Mouse (Mus musculus) mouse embryonic stem cell (cell line): ENCODE data around the gene Atg101.

Experiments
- in situ Hi-C, 2 experiments: fragments of 300-500 bp; cut with MboI; formaldehyde crosslinking; loops; 1 replicate in 1 of 2; 3 replicates in 1 of 2; pipeline ENCODE4 v1.14.3; 2019 to 2020; ENCODE audit warnings: low sequenced_read_pairs in 2 of 2, low pct_unique_long_range_greater_than_20kb in 1 of 2, mixed read lengths in 1 of 2; ENCODE audit not compliant: unreplicated experiment in 1 of 2

Atg101 gene

DNA sequence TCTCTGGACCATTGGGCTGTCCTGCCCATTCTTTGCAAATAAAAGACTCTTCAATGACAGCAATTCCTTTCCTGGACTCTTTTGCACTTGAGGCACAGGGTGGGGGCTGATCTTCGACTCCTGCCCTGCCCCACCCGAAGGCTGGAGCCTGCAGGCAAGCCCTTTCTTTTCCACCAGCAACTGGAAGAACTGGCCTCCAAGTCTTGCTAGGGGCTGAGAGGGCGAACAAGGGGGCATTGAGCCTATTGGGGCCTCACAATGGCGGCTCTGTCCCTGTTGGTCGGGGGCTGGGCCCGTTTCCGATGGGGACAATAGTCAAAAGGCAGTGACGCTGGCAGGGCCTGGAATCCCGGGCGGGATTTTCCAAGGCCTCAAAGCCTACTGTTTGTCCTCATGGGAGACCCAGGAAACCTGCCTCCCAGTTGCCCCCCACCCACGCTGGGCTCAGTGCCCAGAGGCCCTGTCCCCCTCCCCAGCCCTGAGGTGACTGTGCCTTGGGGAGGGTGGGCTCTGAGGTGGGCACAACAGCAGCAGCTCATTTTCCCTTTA, 6.6 kb upstream of the Atg101 start:
- in situ Hi-C loops = loop anchor here (5.0 kb wide), 1 partner anchor 35 kb away; no protein-coding TSS in a partner anchor

DNA sequence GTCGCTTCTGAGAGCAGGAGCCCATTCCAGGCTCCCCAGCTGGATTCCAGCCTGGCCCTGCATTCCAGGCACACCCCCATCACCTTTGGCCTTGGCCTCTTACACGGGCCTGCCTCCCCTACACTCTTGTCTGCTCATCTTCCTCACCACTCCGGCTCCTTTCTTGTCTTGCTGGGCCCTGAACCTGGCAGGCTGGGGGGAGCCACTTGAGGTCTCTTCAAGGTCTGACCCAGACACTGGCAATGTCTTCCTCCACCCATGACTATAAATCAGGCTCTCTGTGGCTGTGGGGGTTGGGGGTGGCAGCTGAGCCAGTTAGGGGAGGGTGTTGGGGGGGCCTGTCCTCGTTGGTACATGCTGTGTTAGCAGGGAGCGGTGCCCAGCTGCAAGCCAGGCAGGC, 5.5 kb upstream of the Atg101 start:
- in situ Hi-C loops = loop anchor here (5.0 kb wide), 1 partner anchor 36 kb away; no protein-coding TSS in a partner anchor

DNA sequence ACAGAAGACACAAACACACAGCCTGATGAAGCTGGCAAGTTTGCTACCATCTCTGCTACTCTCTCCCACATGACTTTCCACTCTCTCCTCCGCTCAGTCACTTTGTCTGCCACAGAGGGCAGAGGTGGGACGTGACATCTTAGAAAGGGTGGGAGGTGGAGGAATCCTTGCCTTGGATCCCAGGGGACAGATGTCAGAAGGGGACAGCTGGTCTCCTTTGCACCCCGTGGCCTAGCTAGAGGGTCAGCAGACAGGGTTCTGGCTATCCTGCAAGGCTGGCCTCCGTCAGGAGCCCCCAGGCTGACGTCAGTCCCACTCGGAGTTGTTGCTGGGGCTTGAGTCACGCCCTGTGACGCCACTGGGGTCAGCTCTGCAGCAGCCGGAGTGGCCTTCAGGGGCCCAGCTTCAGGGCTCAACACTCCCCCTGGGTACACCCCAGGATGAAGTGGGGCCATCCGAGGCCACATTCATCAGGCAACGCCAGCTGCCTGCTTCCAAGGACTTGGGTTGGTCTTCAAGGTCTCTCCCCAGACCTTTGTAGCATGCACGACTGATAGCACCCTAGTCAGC, 4.6 kb upstream of the Atg101 start:
- in situ Hi-C loops = loop anchor here (5.0 kb wide), 1 partner anchor 37 kb away; no protein-coding TSS in a partner anchor

DNA sequence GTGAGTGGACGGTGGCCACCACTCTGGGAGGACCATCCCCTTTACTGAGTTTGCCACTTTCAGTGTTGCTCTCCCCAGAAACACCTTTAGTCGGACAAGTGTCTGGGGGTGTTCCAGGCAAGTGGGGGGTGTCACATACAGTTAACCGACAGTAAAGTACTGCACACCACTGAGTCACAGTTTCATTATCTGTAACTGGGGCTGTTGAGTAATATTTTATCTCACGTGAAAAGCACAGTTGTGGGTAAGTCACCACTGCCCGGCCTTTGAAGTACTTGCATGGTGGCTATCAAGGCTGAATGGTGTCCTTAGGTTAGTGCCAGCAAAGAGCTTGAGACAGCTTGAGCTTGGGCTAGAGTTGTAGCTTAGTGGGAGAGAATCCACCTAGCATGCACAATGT, 1.6 kb upstream of the Atg101 start:
- in situ Hi-C loops = no loop called here

DNA sequence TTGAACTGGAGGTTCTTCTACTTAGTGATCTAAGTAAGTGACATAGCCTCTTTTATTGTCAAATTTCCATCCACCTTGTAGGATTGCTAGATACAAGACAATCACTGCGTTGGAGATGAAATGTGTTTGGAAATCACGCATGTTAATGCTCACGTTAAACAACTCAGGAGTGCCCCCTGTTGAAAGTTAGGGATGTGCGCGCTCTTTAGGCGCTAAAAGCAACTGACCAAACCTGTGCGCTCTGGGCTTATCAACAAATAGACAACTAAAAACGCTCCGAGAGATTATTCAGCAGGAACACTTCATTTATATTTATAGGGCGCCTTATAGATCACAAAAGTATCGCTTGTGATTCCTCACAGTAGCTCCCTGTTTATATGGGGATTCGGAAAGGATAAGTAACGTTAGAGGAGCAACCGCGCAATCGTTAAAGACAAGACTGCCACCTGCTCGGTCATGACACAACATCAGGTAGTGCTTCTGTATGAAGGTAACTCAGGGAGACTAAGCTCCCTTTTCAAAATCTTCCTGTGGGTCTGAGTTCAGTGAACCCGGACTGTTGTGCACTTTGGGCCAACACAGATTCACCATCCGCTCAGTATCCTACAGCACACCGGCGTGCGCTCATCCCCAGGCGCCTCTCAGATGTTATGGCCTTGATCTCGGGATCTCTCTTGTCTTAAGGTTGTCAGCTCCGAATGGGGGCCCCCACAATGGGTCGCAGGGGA, 725 bp upstream of the Atg101 start:
- in situ Hi-C loops = no loop called here

DNA sequence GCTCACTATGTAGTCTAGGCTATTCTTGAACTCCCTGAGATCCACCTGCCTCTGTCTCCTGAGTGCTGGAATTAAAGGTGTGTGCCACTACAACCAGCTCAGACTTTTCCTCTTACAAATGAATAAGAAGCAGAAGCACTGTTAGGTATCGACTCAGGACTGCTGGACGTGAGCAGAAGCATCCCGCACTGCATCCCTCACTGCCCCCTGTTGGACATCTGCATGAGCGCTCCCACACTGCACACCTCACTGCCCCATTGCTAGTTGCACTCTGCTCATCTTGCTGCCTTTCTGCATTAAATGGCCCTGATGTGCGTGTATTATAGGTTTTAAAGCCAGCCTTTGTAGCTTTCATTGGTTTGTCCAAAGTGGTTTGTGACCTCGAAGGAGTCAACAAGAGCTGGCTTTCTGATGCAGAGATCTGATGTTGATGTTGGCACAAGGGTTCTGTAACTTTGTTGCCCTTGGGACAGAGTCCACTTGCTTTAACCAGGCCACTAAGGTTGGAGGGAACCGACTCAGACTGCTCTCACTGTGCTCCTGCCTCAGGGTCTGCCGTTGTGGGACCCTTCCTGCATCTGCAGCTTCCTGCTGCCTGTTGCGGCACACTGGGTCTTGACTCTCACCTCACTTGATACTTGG, 2.2 kb downstream of the Atg101 start:
- in situ Hi-C loops = no loop called here

DNA sequence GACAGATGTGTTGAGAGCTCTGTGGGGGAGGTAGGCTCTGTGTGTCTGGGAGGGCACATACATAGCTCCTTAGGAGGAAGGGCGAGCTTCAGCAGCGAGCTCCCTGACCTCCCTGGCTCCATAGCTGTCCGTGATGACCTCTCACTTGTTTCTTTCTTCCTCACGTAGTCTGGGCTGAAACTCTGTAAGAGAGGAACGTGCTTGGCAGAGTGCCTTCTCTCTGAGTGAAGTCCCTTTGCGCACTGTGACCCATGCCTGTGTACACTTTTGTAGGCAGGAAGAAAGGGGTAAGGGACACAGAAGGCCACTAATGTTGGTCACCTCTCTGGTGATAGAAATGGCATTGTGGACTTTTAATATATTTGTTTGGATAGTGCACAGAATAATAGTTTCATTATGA, 3.3 kb downstream of the Atg101 start:
- in situ Hi-C loops = no loop called here

DNA sequence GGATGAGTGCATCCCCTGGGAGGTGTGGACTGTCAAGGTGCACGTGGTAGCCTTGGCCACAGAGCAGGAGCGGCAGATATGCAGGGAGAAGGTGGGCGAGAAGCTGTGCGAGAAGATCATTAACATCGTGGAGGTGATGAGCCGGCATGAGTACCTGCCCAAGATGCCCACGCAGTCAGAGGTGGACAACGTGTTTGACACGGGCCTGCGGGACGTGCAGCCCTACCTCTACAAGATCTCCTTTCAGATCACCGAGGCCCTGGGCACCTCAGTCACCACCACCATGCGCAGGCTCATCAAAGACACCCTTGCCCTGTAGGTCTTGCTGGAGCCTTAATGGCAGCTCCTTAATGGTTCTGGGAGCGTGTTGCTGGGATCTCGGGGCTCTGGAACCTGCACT, 6.3 kb downstream of the Atg101 start:
- in situ Hi-C loops = no loop called here

DNA sequence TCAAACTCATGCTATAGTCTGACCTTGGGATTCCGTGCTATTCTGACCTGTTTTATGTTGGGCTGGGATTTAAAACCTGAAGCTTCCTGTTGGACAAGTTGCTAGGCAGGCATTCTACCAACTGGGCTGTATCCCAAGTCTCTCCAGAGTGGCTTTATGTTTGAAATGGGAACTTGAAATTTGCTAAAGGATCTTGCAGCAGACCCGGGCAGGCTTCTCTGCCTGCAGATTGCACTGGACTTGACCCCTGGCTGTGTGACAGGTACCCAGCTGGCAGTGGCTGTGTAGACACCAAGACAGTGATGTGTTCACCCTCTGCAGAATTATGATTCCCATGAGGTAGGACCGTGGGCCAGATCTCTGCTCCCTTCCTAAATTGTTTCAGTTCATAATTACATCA, 7.9 kb downstream of the Atg101 start:
- in situ Hi-C loops = no loop called here

DNA sequence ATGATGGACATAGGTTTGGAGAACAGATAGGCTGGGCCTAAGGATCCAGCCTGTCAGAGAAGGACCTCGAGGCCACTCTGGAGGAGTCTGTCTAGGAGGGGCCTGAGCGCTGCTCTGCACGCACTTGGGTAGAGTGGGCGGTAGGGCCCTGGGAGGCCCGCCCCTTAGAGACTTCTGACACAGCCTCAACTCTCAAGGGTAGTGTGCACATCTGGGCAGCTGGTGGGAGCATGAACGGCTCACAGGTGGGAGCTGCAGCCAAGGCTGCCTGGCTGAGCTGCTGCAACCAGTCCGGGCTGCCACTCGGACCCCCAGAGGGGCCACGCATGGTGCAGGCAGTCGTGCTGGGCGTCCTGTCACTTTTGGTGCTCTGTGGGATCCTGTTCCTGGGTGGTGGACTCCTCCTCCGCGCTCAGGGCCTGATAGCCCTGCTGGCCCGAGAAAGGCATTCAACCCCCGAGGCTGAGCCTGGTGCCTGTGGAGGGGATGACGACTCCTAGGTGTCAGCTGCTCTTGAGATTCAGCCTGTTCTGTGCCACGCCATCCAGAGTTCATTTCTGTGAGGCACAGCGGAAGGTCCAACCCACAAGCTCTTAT, 9.1 kb downstream of the Atg101 start, which contains the start of gene 6030408B16Rik:
Gene 6030408B16Rik, plus strand, starts transcription at position 188 of the 597 bp plus-strand sequence.
- in situ Hi-C loops = no loop called here

DNA sequence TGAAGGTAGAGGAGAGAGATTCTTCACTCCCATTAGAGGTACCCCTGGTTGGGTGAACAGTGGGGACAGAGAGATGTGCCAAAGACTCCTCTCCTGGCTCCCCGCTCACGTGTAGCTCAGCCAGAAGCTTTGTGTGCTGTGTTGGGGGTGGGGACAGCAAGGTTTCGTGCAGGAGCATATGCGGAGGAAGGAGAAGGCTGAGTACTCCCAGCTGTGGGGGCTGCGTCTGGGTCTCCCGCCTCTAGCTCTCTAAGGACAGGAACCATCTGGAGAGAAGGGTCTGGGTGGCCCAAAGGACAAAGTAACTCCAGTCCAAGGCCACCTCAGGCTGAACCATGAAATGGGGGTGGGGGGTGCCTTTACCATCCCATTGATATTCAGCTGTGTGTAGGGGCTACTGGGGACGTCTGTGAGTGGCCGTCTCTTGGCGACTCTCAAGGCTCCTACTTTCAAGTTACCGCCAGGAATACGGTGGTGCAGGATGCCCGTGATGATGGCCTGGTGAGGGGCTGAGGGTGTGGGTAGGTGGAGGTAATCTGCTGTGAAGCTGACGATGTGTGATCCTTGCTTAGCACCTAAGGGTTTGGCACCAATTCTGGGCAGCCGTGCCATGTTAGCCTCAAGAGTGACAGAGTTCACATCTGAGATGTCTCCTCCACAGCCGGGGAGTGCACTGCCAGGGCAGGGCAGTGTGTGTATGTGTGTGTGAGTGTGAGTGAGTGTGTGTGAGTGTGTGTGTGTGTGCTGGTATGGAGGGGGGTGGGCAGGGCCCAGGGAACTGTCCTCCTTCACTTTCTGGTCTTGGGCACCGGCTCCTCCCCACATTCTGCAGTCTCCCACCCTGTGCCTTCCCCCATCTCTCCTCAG, 10.2 kb downstream of the Atg101 start:
- in situ Hi-C loops = no loop called here

DNA sequence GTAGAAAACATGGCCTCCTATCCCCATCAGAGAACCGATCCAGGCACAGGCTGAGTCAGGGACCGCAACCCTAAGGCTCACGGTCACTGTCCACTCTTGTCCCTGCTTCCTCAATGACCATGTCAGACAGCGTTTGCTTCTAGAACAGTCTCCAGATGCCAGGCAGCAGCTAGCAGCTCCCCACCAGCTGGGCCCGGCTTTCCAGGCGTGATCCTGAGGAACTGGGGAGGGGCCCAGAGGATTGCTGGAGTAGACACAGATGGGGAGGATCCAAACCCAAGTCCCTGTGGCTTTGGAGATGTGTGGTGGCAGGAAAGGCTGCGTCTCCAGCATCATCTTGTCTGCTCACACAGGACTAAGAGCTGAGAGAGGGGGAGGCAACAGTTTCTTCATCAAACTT, 11.0 kb downstream of the Atg101 start:
- in situ Hi-C loops = no loop called here

DNA sequence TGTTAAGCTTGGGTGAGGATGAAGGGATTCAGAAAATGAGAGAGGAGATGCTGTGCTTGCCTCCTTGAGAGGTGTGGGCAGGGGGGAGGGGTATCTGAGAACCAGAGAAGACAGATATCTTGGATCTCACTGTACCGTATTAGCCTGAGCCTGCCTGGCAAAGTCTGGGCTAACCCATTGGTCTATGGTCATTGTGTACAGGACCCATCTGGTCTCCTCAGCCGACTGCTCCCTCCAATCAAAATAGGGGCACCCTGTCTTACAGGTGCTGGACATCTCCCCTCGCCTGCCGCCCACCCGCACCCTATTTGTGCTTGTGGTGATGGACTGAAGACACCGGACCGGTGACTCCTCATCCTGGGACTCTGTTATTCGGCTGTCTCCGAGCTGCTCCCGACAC, 11.5 kb downstream of the Atg101 start:
- in situ Hi-C loops = no loop called here

DNA sequence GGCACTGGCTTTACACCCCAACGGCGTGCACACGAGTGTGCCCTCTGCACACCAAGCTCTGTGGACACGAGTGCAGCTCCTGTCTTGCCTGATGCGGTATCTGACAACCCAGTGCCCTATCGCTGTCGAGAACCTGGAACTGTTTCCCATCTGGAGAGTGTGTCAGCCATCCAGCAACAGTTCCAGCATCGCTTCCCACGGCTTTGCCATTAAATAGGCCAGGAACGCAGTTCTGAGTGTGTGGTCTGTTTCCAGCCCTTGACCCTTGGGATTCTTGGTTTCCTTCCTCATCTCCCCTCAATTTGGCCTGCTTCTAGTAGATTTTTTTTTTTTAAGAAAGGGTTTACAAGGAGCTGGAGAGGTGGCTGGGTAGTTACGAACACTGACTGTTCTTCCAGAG, 12.0 kb downstream of the Atg101 start:
- in situ Hi-C loops = no loop called here

DNA sequence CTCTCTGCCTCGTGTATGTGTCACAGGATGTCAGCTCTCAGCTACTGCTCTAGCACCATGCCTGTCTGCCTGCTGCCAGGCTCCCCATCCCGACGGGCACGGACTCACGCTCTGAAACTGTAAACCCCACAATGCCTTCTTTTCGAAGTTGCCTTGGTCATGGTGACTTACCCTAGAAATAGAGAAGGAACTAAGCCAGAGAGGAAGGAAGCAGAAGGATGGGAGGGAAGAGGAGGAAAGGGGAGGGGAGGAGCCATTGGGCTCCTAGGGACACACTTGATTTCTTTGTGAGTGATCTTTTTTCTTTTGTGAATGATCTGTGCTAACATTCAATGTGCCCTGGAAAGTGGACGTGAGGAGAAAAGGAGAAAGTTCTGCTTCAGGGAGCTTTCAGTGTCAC, 13.9 kb downstream of the Atg101 start:
- in situ Hi-C loops = no loop called here

DNA sequence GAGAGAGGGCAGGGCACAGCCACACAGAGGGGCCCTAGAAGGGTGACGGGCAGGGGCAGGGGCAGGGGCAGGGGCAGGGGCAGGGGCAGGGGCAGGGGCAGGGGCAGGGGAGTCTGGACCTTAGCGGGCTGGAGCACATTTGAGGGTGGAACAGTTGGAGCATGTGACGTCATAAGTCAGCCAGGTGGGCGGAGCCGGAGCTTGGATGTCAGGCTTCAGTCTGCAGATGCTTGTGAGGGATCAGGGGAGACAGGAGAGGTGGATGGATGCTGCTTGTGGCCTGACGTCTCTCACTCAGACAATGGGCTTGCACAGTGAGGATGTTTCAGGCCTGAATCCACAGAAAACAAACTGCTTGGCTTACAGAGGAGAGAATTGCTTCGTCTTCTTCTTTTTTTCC, 14.5 kb downstream of the Atg101 start:
- in situ Hi-C loops = no loop called here

DNA sequence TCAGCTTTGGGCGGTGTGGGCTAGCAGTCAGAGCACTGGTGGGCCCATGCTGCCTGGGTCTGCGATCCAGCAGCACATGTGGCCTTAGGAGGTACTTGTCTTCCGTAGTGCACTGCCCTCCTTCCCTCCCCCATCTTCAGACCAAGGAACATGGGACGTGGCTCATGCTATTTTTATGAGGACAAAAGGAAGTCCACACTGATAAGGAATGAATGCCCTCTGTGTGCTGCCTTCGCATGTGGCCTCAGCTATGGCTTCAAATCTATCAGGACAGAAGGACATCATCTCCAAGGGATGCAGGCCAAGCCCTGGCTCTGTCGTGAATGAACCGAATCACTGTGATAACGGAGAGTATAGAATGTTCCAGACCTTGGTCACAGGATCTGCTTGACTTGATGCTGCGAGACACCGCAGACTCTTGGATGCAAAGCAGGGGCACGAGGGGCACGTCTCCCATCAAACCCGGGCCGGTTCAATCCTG, 15.4 kb downstream of the Atg101 start:
- in situ Hi-C loops = no loop called here

DNA sequence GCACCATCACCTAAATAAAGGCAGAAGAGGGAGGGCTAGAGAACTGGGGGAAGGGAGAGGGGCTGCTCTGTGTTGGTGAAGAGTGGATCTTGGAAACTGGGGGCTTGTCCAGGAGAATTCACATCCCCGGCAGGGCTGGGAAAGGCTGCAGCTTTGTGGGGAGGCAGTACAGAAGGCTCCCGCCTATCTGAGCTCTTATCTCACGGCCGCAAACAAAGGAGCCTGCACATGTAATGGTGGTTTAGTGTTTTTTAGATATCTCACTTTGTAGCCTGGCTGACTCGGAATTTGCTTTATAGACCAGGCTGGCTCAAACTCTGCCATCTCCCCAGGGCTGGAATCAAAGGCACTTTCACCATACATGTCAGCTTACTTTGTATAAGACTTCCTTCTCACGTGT, 16.1 kb downstream of the Atg101 start:
- in situ Hi-C loops = no loop called here
